Mouse (Mus musculus) mouse embryonic stem cell (cell line): Measurements from ENCODE around the gene Men1.

Source experiments
- in situ Hi-C, 2 experiments: fragments of 300-500 bp; cut with MboI; formaldehyde crosslinking; loops; 1 replicate in 1 of 2; 3 replicates in 1 of 2; pipeline ENCODE4 v1.14.3; 2019 to 2020; ENCODE audit warnings: low sequenced_read_pairs in 2 of 2, low pct_unique_long_range_greater_than_20kb in 1 of 2, mixed read lengths in 1 of 2; ENCODE audit not compliant: unreplicated experiment in 1 of 2

Gene Men1

GRCm38 (mm10) chr19:6331719-6332516 lies 2.9 kb upstream of the Men1 start:
- in situ Hi-C loops: loop anchor here in 1 of 2 experiments (25.0 kb wide), 1 partner anchor 370 kb away; the partner anchor contains the start of gene Pola2

- in situ Hi-C loops: loop anchor here in 1 of 2 experiments (25.0 kb wide), 1 partner anchor 372 kb away; the partner anchor contains the start of gene Pola2
Measured at GRCm38 (mm10) chr19:6333761-6334595, 801 bp upstream of the Men1 start.

- in situ Hi-C loops: loop anchor here in 1 of 2 experiments (25.0 kb wide), 1 partner anchor 373 kb away; the partner anchor contains the start of gene Pola2
Measured at GRCm38 (mm10) chr19:6335458-6335827, 664 bp downstream of the Men1 start.

GRCm38 (mm10) chr19:6336920-6337319 lies 2.1 kb downstream of the Men1 start:
- in situ Hi-C loops: loop anchor here in 1 of 2 experiments (25.0 kb wide), 1 partner anchor 375 kb away; the partner anchor contains the start of gene Pola2

GRCm38 (mm10) chr19:6338171-6338570 lies 3.4 kb downstream of the Men1 start:
- in situ Hi-C loops: loop anchor here in 1 of 2 experiments (25.0 kb wide), 1 partner anchor 376 kb away; the partner anchor contains the start of gene Pola2

- in situ Hi-C loops: loop anchor here in 1 of 2 experiments (25.0 kb wide), 1 partner anchor 376 kb away; the partner anchor contains the start of gene Pola2
Measured at GRCm38 (mm10) chr19:6338716-6339115, 3.9 kb downstream of the Men1 start.

GRCm38 (mm10) chr19:6339191-6339590 lies 4.4 kb downstream of the Men1 start:
- in situ Hi-C loops: loop anchor here in 1 of 2 experiments (25.0 kb wide), 1 partner anchor 377 kb away; the partner anchor contains the start of gene Pola2

- in situ Hi-C loops: loop anchor here in 1 of 2 experiments (25.0 kb wide), 1 partner anchor 378 kb away; the partner anchor contains the start of gene Pola2
Measured at GRCm38 (mm10) chr19:6339890-6340504, 5.2 kb downstream of the Men1 start.

- in situ Hi-C loops: loop anchor here in 1 of 2 experiments (25.0 kb wide), 1 partner anchor 378 kb away; the partner anchor contains the start of gene Pola2
Measured at GRCm38 (mm10) chr19:6340524-6341452, 6.0 kb downstream of the Men1 start, which contains the start of gene Map4k2. Gene Map4k2, plus strand, starts transcription at chr19:6341135.

- in situ Hi-C loops: loop anchor here in 1 of 2 experiments (25.0 kb wide), 1 partner anchor 379 kb away; the partner anchor contains the start of gene Pola2
Measured at GRCm38 (mm10) chr19:6341453-6342077, 6.8 kb downstream of the Men1 start.

- in situ Hi-C loops: loop anchor here in 1 of 2 experiments (25.0 kb wide), 1 partner anchor 380 kb away; the partner anchor contains the start of gene Pola2
Measured at GRCm38 (mm10) chr19:6342276-6342933, 7.6 kb downstream of the Men1 start.

GRCm38 (mm10) chr19:6343066-6343925 lies 8.5 kb downstream of the Men1 start:
- in situ Hi-C loops: loop anchor here in 1 of 2 experiments (25.0 kb wide), 1 partner anchor 381 kb away; the partner anchor contains the start of gene Pola2

GRCm38 (mm10) chr19:6343996-6344395 lies 9.2 kb downstream of the Men1 start:
- in situ Hi-C loops: loop anchor here in 1 of 2 experiments (25.0 kb wide), 1 partner anchor 382 kb away; the partner anchor contains the start of gene Pola2

- in situ Hi-C loops: loop anchor here in 1 of 2 experiments (25.0 kb wide), 1 partner anchor 384 kb away; the partner anchor contains the start of gene Pola2
Measured at GRCm38 (mm10) chr19:6346023-6346422, 11.2 kb downstream of the Men1 start.

- in situ Hi-C loops: loop anchor here in 1 of 2 experiments (25.0 kb wide), 1 partner anchor 384 kb away; the partner anchor contains the start of gene Pola2
Measured at GRCm38 (mm10) chr19:6346661-6347060, 11.9 kb downstream of the Men1 start.
